Mouse (Mus musculus) thymus, postnatal 36 days (tissue): Measurements from ENCODE around the gene Rftn1.
"Not testable (repeated sequence)": the region's sequence is repeated elsewhere in the genome, so short reads cannot be mapped to it uniquely, and the experiment has no call there.

Experiments
- DNase-seq, 2 experiments: peaks; one replicate each; pipeline ENCODE4 v3.0.0; 2022; ENCODE audit warnings: mixed read lengths in 2 of 2

Rftn1 gene

GRCm38 (mm10) chr17:50126545-50126944 is 63.9 kb downstream of the Rftn1 start:
- no peak for DNase-seq

DNA sequence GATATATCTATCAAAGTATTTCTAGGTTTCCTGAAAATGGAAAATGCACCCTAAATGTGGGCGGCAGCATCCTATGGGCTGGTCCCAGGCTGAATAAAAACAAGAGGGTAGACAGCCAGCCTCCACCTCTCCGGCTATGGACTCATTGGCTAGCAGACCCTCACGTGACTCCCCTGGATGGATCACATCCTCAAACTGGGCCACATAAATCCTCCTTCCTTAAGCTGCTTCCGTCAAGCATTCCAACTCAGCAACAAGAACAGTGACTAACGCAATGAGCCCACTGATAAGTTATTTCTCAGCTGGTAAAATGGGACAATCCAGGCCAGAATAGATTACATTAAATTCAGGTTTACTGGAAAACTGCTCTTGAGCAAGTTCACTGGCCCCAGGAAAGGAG is 64.6 kb downstream of the Rftn1 start:
- no peak for DNase-seq

DNA sequence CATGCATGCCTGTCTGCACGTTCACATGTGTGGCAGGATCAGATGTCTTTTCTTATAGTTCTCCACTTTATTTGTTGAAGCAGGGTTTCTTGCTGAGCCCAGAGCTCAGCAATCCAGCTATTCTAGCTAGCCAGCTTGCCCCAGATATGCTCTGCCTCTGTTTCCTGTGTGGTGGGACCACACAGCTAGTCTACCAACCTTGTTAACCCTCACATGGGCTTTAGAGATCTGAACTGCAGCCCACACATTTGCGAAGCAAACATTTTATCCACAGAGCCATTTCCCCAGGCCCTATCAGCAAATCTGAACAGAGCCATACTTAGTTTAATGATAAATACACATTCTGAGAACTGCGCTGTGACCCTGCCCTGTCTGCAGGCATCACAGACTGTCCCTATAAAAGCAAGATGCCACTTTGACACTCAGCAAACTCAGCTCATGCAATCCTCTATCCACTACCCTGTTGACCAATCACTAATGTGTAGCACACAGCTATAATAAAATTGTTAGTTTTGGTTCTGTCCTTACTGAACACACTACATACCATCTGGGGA is 65.2 kb downstream of the Rftn1 start:
- peak; percentile 38 to 55 for DNase-seq

- no peak for DNase-seq
These were observed 65.8 kb downstream of the Rftn1 start for GRCm38 (mm10) chr17:50124708-50125107.

GRCm38 (mm10) chr17:50122555-50122954 is 67.9 kb downstream of the Rftn1 start:
- no peak for DNase-seq

DNA sequence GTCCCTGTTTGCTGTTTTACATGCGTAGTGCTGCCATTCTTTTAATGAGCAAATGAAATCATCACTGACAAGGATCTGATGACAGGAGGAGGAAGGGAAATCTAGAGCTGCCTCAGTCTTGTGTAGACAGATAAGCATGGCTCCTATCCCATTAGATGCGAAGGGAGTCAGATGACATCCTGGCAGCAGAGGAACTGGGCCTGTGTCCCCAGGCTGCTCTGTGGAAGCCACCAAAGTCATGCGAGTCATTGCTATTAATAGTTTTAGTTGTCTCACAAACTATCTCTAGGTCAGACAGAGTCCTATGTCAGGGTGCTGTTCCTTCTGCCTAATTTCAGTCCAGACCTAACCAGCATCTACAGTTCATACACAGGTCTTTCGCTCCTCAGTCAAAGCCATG is 70.4 kb downstream of the Rftn1 start:
- DNase-seq, result no peak

DNA sequence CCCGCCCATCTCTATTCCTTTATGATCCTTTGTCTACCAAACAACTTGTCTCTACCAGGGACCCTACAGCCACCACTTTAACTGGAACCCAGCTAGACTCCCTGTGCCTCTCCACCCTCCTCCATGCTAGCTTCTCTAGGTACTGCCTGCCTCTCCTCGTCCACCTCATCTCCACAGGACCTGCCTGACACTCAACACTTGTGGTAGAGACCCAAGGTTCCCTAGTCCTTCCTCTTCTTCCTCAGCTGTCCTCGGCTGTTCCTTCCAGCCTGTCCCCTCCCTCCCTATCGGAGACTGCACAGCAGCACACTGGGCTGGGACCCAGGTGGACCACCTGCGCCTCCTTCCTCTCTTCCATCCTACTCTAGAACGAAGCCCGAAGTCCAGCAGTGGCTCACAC is 73.0 kb downstream of the Rftn1 start:
- DNase-seq, result no peak

DNA sequence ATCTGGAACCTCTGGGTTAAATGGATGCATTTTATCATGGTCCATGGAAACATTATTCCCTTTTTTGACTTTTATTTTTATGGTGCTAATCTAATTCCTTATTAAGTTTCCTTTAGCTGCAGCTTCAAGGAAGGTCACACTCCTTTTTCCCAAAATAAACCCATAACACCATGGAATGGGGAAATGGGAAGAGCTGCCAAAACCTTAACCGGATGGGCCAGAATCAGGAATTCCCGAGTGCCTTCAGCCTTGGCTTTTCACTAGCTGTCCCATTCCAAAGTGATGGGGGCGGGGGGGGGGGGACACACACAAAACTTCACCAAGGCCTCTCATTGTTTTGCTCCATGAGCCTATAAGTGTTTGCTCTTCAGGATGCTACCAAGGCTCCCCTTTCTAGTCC is 73.5 kb downstream of the Rftn1 start:
- no peak for DNase-seq

GRCm38 (mm10) chr17:50116401-50116800 is 74.1 kb downstream of the Rftn1 start:
- not testable (repeated sequence) for DNase-seq

DNA sequence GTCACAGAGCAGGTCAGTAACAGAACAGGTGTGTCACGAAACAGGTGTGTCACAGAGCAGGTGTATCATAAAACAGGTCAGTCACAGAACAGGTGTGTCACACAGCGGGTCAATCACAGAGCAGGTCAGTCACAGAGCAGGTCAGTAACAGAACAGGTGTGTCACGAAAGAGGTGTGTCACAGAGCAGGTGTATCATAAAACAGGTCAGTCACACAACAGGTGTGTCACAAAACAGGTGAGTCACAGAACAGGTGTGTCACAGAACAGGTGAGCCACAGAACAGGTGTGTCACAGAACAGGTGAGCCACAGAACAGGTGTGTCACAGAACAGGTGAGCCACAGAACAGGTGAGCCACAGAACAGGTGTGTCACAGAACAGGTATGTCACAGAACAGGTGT is 74.8 kb downstream of the Rftn1 start:
- DNase-seq, result not testable (repeated sequence)

DNA sequence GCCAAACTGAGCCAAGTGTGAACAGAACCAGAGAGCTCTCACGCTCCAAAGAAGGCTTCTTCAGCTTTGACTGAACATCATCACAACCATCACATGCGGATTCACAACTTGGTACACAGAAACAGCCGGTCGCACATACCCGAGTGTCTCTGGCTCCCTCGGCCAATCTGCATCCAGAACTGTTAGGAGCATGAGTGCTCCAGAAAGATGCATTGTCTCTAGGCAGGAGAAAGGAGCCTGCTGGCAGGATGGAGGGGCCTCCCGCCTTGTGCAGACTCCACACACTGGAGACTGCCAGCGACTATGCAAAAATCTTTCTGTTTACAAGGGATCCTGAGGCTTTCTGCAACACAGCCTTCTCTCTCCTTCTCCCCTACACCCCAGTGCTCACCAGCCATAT is 75.8 kb downstream of the Rftn1 start:
- no peak for DNase-seq

GRCm38 (mm10) chr17:50110650-50111415 is 79.6 kb downstream of the Rftn1 start:
- DNase-seq, result no peak

GRCm38 (mm10) chr17:50106811-50107210 is 83.7 kb downstream of the Rftn1 start:
- DNase-seq, result no peak

- no peak for DNase-seq
These were observed 86.3 kb downstream of the Rftn1 start for GRCm38 (mm10) chr17:50104131-50104530.

GRCm38 (mm10) chr17:50101416-50101815 is 89.1 kb downstream of the Rftn1 start:
- no peak for DNase-seq

DNA sequence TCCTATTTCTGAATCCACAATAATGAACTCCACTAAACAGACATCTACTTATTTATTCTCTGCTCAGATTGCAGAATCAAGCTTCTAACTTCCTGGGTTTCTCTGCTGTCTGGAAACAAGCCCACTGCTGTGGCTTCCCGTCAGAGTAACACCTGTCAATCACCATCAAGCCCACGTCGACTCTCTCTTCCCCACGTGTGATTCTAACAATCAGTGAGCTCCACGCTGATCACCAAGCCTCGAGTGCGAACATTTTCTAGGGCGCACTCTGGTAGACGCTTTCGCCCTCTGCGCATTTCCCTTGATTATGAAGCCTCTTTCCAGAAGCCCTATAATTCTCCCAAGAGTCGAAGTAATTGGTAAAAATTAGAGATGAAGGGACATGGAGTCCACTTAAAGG is 90.4 kb downstream of the Rftn1 start:
- no peak for DNase-seq

GRCm38 (mm10) chr17:50099378-50099777 is 91.1 kb downstream of the Rftn1 start:
- no peak for DNase-seq

DNA sequence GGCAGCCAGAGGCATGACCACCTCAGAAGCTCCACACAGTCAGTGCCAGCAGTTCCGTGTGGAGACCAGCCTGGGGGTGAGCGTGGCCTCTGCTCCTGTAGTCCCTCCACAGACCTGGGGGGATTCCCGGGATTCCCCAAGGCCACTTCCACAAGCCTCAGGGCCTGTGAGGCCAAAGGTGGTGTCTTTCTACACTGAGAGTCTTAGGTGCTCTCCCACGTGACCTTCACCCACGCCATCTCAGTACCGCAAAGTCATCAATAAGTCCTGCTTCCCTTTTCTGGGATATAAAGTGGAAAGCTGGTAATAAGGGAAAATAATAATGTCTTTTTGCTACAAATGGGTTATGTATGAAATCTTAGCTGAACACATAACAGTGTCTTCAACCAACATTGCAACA is 92.2 kb downstream of the Rftn1 start:
- peak in 1 of 2 experiments; percentile 38 for DNase-seq

DNA sequence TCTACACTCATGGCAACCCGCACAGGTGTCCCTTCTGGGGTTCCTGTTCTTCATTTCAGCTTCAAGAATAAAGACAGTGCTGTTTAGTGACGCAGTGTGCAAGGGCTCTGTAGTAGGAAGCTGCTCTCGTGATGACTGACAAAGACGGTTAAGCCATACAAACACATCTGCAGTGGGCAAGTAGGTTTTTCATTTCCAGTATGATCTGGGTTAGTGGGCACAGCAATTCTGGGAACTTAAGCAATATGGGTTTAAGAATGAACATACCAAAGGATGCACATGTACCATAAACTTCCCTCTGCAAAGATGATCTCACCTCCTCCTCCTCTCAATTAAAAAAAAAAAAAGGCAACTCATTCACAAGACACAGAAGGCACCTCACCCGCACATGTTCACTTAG is 92.6 kb downstream of the Rftn1 start:
- peak in 1 of 2 experiments; percentile 46 for DNase-seq

- DNase-seq, result no peak
These were observed 94.2 kb downstream of the Rftn1 start for GRCm38 (mm10) chr17:50096305-50096704.

GRCm38 (mm10) chr17:50094596-50094995 is 95.9 kb downstream of the Rftn1 start:
- no peak for DNase-seq

GRCm38 (mm10) chr17:50094077-50094476 is 96.4 kb downstream of the Rftn1 start:
- DNase-seq, result peak in 1 of 2 experiments; percentile 40

DNA sequence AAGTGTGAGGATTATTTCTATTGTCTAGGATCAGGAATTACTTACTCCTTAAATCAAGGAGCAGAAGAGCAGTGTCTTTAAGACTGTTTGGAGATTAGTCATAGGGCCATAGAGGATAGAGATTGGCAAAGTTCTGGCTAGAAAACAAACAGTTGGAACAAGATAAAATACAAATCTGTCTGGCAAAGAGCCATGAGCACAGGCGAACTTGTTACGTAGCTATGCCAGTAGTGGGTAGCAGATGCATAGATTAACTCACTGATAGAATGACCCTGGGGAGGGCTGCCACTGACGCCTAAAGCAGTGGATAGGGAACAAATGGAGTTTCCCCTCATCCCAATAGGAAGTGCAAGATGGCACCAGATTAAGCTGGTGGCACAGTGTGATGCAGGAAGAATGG is 97.1 kb downstream of the Rftn1 start:
- no peak for DNase-seq

- no peak for DNase-seq
These were observed 97.6 kb downstream of the Rftn1 start for GRCm38 (mm10) chr17:50092848-50093247.

DNA sequence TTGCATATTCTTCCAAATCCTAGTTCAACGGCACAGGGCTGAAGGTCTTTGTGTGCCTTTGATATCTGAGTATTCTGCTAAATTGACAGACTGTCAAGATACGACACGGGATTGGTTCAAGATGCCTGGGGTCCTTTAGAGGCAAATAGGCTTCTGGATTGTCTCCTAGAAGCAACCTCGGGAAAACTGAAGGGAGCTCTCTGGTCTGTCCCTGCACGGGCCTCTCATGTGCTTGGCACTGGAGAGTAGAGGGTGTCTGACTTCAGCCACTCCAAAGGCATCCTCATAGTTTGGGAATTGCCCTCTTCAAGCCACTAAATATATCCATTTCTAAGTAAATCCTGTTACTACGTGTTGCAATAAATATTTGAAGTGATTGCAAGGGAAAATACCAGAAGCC is 98.6 kb downstream of the Rftn1 start:
- DNase-seq, result peak in 1 of 2 experiments; percentile 0
